Mouse (Mus musculus) erythroblast, embryonic 14.5 days (primary cell): ENCODE data around the gene Kctd20. TPM values are rescaled to one million over a fixed set of nuclear protein-coding genes. Genes with fewer than 3 reads are reported as not detected.

Experiments used
- H3K27me3 ChIP-seq: 2 replicates; pipeline ENCODE4 v1.6.1; 2012; ENCODE audit warnings: inconsistent platforms; ENCODE audit not compliant: control insufficient read depth
- H3K36me3 ChIP-seq: 2 replicates; pipeline ENCODE4 v1.6.1; 2012; ENCODE audit warnings: mild to moderate bottlenecking, inconsistent platforms; ENCODE audit not compliant: control insufficient read depth
- H3K4me1 ChIP-seq: 2 replicates; pipeline ENCODE4 v1.6.1; 2012; ENCODE audit warnings: inconsistent platforms; ENCODE audit not compliant: control insufficient read depth
- H3K4me3 ChIP-seq: replicated peaks from 2 replicates; pipeline ENCODE3; 2012; ENCODE audit warnings: moderate library complexity, mild to moderate bottlenecking, inconsistent platforms
- H3K9me3 ChIP-seq: 2 replicates; pipeline ENCODE4 v1.6.1; 2012; ENCODE audit warnings: low read length, inconsistent platforms, mixed read lengths; ENCODE audit not compliant: control insufficient read depth
- GATA1 ChIP-seq: IDR thresholded peaks from 2 replicates; pipeline ENCODE4 v1.6.1; 2012; ENCODE audit warnings: low read length, inconsistent platforms, mixed read lengths
- TAL1 ChIP-seq: IDR thresholded peaks from 3 replicates; pipeline ENCODE4 v1.6.1; 2012; ENCODE audit warnings: low read length, inconsistent platforms, mixed read lengths
- polyA plus RNA-seq: library from polyadenylated mRNA; stranded (reverse); fragments of >175 nt; gene quantifications from 2 replicates; pipeline ENCODE4 v1.2.3, GENCODE M21; 2012

The Kctd20 gene
- polyA plus RNA-seq, 1 experiment = 19.7 TPM

GRCm38 (mm10) chr17:28967021-28967610 lies 15.4 kb downstream of the Kctd20 start:
- Histone ChIP-seq H3K4me1 (peaks cover 22% of the 10 kb centered on the region), H3K4me3 (no peak overlapping the region), H3K27me3 (no peaks in the 10 kb centered on the region), H3K9me3 (no peaks in the 10 kb centered on the region), H3K36me3 (peaks cover 100% of the 10 kb centered on the region)
- TF ChIP-seq TAL1 (no peak), GATA1 (no peak)

GRCm38 (mm10) chr17:28970122-28970521 lies 18.4 kb downstream of the Kctd20 start:
- no peaks in the 10 kb centered on the region for H3K27me3 ChIP-seq
- no peaks in the 10 kb centered on the region for H3K9me3 ChIP-seq
- H3K36me3 ChIP-seq = peaks cover 100% of the 10 kb centered on the region
- no peak overlapping the region for H3K4me3 ChIP-seq
- peaks cover 19% of the 10 kb centered on the region for H3K4me1 ChIP-seq
- no peak for TF ChIP-seq TAL1
- TF ChIP-seq GATA1 = no peak

GRCm38 (mm10) chr17:28979091-28979490 lies 27.3 kb downstream of the Kctd20 start:
- TF ChIP-seq GATA1 = no peak
- TF ChIP-seq TAL1 = no peak
- no peaks in the 10 kb centered on the region for H3K9me3 ChIP-seq
- H3K4me1 ChIP-seq = no peaks in the 10 kb centered on the region
- H3K4me3 ChIP-seq = no peak overlapping the region
- no peaks in the 10 kb centered on the region for H3K27me3 ChIP-seq
- H3K36me3 ChIP-seq = peaks cover 88% of the 10 kb centered on the region

GRCm38 (mm10) chr17:28981081-28981480 lies 29.3 kb downstream of the Kctd20 start:
- peaks cover 82% of the 10 kb centered on the region for H3K36me3 ChIP-seq
- TF ChIP-seq GATA1 = no peak
- no peak for TF ChIP-seq TAL1
- H3K4me1 ChIP-seq = no peaks in the 10 kb centered on the region
- H3K4me3 ChIP-seq = no peak overlapping the region
- no peaks in the 10 kb centered on the region for H3K9me3 ChIP-seq
- no peaks in the 10 kb centered on the region for H3K27me3 ChIP-seq

- TF ChIP-seq GATA1 (no peak), TAL1 (no peak)
- H3K27me3 ChIP-seq = no peaks in the 10 kb centered on the region
- H3K36me3 ChIP-seq = peaks cover 84% of the 10 kb centered on the region
- no peak overlapping the region for H3K4me3 ChIP-seq
- H3K4me1 ChIP-seq = no peaks in the 10 kb centered on the region
- H3K9me3 ChIP-seq = no peaks in the 10 kb centered on the region
Observed at GRCm38 (mm10) chr17:28982591-28982990, 30.8 kb downstream of the Kctd20 start.

GRCm38 (mm10) chr17:28984724-28985420 lies 33.1 kb downstream of the Kctd20 start:
- no peaks in the 10 kb centered on the region for H3K27me3 ChIP-seq
- TF ChIP-seq GATA1 (no peak), TAL1 (no peak)
- peaks cover 86% of the 10 kb centered on the region for H3K36me3 ChIP-seq
- H3K9me3 ChIP-seq = no peaks in the 10 kb centered on the region
- no peak overlapping the region for H3K4me3 ChIP-seq
- H3K4me1 ChIP-seq = no peaks in the 10 kb centered on the region

GRCm38 (mm10) chr17:28986833-28987232 lies 35.1 kb downstream of the Kctd20 start:
- Histone ChIP-seq H3K4me1 (no peaks in the 10 kb centered on the region; the same call in 1 of the 2 replicates), H3K27me3 (no peaks in the 10 kb centered on the region), H3K9me3 (no peaks in the 10 kb centered on the region), H3K36me3 (peaks cover 92% of the 10 kb centered on the region), H3K4me3 (no peak overlapping the region)
- TF ChIP-seq TAL1 (no peak), GATA1 (no peak)

- H3K36me3 ChIP-seq = peaks cover 87% of the 10 kb centered on the region
- H3K4me3 ChIP-seq = no peak overlapping the region
- H3K27me3 ChIP-seq = no peaks in the 10 kb centered on the region
- TF ChIP-seq GATA1 (no peak), TAL1 (no peak)
- H3K4me1 ChIP-seq = no peaks in the 10 kb centered on the region; the same call in 1 of the 2 replicates
- H3K9me3 ChIP-seq = no peaks in the 10 kb centered on the region
Observed at GRCm38 (mm10) chr17:28987713-28988112, 36.0 kb downstream of the Kctd20 start.

- H3K4me3 ChIP-seq = no peak overlapping the region
- no peaks in the 10 kb centered on the region for H3K27me3 ChIP-seq
- no peaks in the 10 kb centered on the region; the same call in 1 of the 2 replicates for H3K4me1 ChIP-seq
- H3K36me3 ChIP-seq = peaks cover 84% of the 10 kb centered on the region
- H3K9me3 ChIP-seq = no peaks in the 10 kb centered on the region
- TF ChIP-seq TAL1 = no peak
- TF ChIP-seq GATA1 = no peak
Observed at GRCm38 (mm10) chr17:28988291-28988690, 36.5 kb downstream of the Kctd20 start.
